Mouse (Mus musculus) embryo, embryonic 11 days (tissue): ENCODE data around the gene Pcdh18.

Source experiments
- DNase-seq: peaks from one replicate; pipeline ENCODE4 v3.0.0-alpha.2; 2015

Pcdh18 gene

GRCm38 (mm10) chr3:49756870-49757625, at the start of gene Pcdh18:
TSS of gene Pcdh18 (minus strand) at chr3:49757325.
- DNase-seq: peak; percentile 96

- no peak for DNase-seq
Measured at GRCm38 (mm10) chr3:49806823-49807222, 49.7 kb upstream of the Pcdh18 start.

GRCm38 (mm10) chr3:49805511-49805910, 48.4 kb upstream of the Pcdh18 start:
- DNase-seq: no peak

- no peak for DNase-seq
Measured at GRCm38 (mm10) chr3:49788296-49788695, 31.2 kb upstream of the Pcdh18 start.

GRCm38 (mm10) chr3:49787719-49788118, 30.6 kb upstream of the Pcdh18 start:
- no peak for DNase-seq

GRCm38 (mm10) chr3:49768992-49769738, 12.0 kb upstream of the Pcdh18 start:
- peak; percentile 68 for DNase-seq

- no peak for DNase-seq
Measured at GRCm38 (mm10) chr3:49762711-49763110, 5.6 kb upstream of the Pcdh18 start.

GRCm38 (mm10) chr3:49761971-49762370, 4.8 kb upstream of the Pcdh18 start:
- DNase-seq: no peak

GRCm38 (mm10) chr3:49757626-49758019, 498 bp upstream of the Pcdh18 start:
- DNase-seq: peak; percentile 89

GRCm38 (mm10) chr3:49755986-49756845, 909 bp downstream of the Pcdh18 start:
- DNase-seq: peak; percentile 71

- DNase-seq: no peak
Measured at GRCm38 (mm10) chr3:49752766-49753165, 4.4 kb downstream of the Pcdh18 start.

GRCm38 (mm10) chr3:49749491-49750284, 7.4 kb downstream of the Pcdh18 start:
- no peak for DNase-seq

GRCm38 (mm10) chr3:49748054-49748453, 9.1 kb downstream of the Pcdh18 start:
- no peak for DNase-seq

GRCm38 (mm10) chr3:49739061-49739460, 18.1 kb downstream of the Pcdh18 start:
- no peak for DNase-seq

GRCm38 (mm10) chr3:49738531-49738930, 18.6 kb downstream of the Pcdh18 start:
- no peak for DNase-seq

- DNase-seq: no peak
Measured at GRCm38 (mm10) chr3:49706503-49706902, 50.6 kb downstream of the Pcdh18 start.

GRCm38 (mm10) chr3:49699951-49700350, 57.2 kb downstream of the Pcdh18 start:
- peak; percentile 17 for DNase-seq
